In the genomic region with DNA sequence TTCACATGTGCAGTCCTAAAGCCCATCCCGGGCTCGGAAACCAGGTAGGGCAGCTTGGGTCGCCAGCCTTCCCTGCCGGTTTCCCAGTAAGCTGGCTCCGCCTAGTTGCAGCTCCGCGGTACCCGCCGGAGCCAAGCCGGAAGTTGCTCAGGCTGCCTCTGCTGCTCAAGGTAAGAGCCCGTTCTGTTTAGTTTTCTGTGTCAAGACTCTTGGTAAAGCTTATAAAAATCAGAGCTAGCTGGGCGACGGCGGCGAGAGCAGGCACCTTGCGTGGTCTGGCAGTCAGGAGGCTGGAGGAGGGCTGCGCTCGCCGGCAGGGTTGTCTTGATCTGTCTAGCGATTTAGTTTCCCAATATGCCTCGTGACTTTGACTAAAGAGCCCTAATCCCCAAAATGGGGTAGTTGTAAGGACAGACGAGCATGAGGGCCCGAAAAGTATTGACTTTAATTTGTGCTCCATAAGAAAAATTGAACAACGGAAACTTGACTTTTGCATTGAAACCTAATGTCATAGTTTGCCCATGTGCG, we compare ENCODE assay signal across 8 mouse cellular contexts. TPM values are rescaled to one million over a fixed set of nuclear protein-coding genes. Genes with fewer than 3 reads are reported as not detected.
DNase-seq lines count a peak whose midpoint lies in the region; ATAC-seq and TF ChIP-seq lines count a peak whose summit lies in the region.

No protein-coding gene starts in this region.

- peak overlapping the region; percentile 65 to 88 (median 86) for H3K4me3 ChIP-seq in CH12.LX (replicated peaks in 1 of 3; ENCODE audit: low read depth in 2 of 3, low read length in 2 of 3, poor library complexity in 1 of 3)
- peak overlapping the region; percentile 41 for H3K4me3 ChIP-seq in forebrain, embryonic 11.5 days (ENCODE audit: low read depth, low read length)
- peak overlapping the region; percentile 87 for H3K4me3 ChIP-seq in liver, embryonic 16.5 days (ENCODE audit: low read depth, low read length)
- H3K4me3 ChIP-seq in neural tube, embryonic 11.5 days (ENCODE audit: low read depth, low read length), result peak overlapping the region; percentile 48
- H3K4me3 ChIP-seq in stomach, embryonic 15.5 days (replicated peaks), result peak overlapping the region; percentile 64

- in situ Hi-C loops in CH12.LX (cut with MboI; ENCODE audit: low pct_ligation_motif_present, low pct_unique_long_range_greater_than_20kb, low sequenced_read_pairs), result no loop called here

- dilution Hi-C loops in CH12.LX (cut with MboI; ENCODE audit: extremely low pct_ligation_motif_present, extremely low pct_unique_long_range_greater_than_20kb, low sequenced_read_pairs), result no loop called here

- peak; percentile 61 for DNase-seq in CH12.LX (ENCODE audit: extremely low read depth)
- DNase-seq in brain, embryonic 18.5 days (ENCODE audit: low read depth, low spot score), result peak; percentile 8
- peak; percentile 77 for DNase-seq in forebrain, embryonic 11.5 days (ENCODE audit: low spot score)
- DNase-seq in heart, postnatal 10 days, result peak; percentile 68 to 71
- peak; percentile 78 to 87 for DNase-seq in kidney, postnatal 36 days
- peak; percentile 70 for DNase-seq in neural tube, embryonic 11.5 days (ENCODE audit: low spot score)

- H3K4me2 ChIP-seq in CH12.LX (ENCODE audit: insufficient read depth, low read depth, poor library complexity, severe bottlenecking), result peak overlapping the region; percentile 82
- peak overlapping the region; percentile 61 for H3K4me2 ChIP-seq in forebrain, embryonic 11.5 days (ENCODE audit: low read depth, low read length, severe bottlenecking)
- H3K4me2 ChIP-seq in liver, embryonic 16.5 days (ENCODE audit: low read depth, low read length), result peak overlapping the region; percentile 79
- H3K4me2 ChIP-seq in neural tube, embryonic 11.5 days (ENCODE audit: low read depth), result peak overlapping the region; percentile 81
- H3K4me2 ChIP-seq in stomach, embryonic 15.5 days, result peak overlapping the region; percentile 86

- WGBS in forebrain, embryonic 11.5 days, result 4% methylated on average over 25 of the region's 25 CpGs
- under 1% methylated on average over 25 of the region's 25 CpGs for WGBS in liver, embryonic 16.5 days (ENCODE audit: insufficient replicate concordance)
- WGBS in neural tube, embryonic 11.5 days, result 5% methylated on average over 25 of the region's 25 CpGs
- 1% methylated on average over 25 of the region's 25 CpGs for whole genome bisulfite sequencing in stomach, embryonic 15.5 days

- no peaks in the 10 kb centered on the region for H3K9me3 ChIP-seq in CH12.LX (replicated peaks; ENCODE audit: low read length)
- H3K9me3 ChIP-seq in forebrain, embryonic 11.5 days (ENCODE audit: control insufficient read depth, low read length), result no peaks in the 10 kb centered on the region
- no peaks in the 10 kb centered on the region for H3K9me3 ChIP-seq in liver, embryonic 16.5 days (replicated peaks; ENCODE audit: control insufficient read depth, low read length)
- H3K9me3 ChIP-seq in neural tube, embryonic 11.5 days (ENCODE audit: control insufficient read depth, low read length), result no peaks in the 10 kb centered on the region
- no peaks in the 10 kb centered on the region for H3K9me3 ChIP-seq in stomach, embryonic 15.5 days

- H3K36me3 ChIP-seq in CH12.LX (replicated peaks in 1 of 2; ENCODE audit: control insufficient read depth in 1 of 2, insufficient read depth in 1 of 2, low read length in 1 of 2), result peaks cover 3 to 6% of the 10 kb centered on the region in 2 experiments
- no peaks in the 10 kb centered on the region for H3K36me3 ChIP-seq in forebrain, embryonic 11.5 days (ENCODE audit: control insufficient read depth, insufficient read depth, low read length)
- peaks cover 4% of the 10 kb centered on the region for H3K36me3 ChIP-seq in liver, embryonic 16.5 days (ENCODE audit: control insufficient read depth, insufficient read depth)
- H3K36me3 ChIP-seq in neural tube, embryonic 11.5 days (ENCODE audit: control insufficient read depth, insufficient read depth, low read length), result no peaks in the 10 kb centered on the region
- H3K36me3 ChIP-seq in stomach, embryonic 15.5 days, result no peaks in the 10 kb centered on the region

- no peak for TF ChIP-seq EP300 in CH12.LX (IDR thresholded peaks at IDR 0.05; ENCODE audit: low read length)

- TF ChIP-seq POLR2A in CH12.LX (IDR thresholded peaks at IDR 0.05; ENCODE audit: low read depth, low read length), result peak; percentile 79

- H3K79me2 ChIP-seq in CH12.LX (replicated peaks; ENCODE audit: control insufficient read depth, extremely low read depth, insufficient read depth, poor library complexity, severe bottlenecking), result no peaks in the 10 kb centered on the region

- no peak for TF ChIP-seq CTCF in CH12.LX (conservative IDR thresholded peaks at IDR 0.05 in 1 of 2, IDR thresholded peaks at IDR 0.05 in 1 of 2; ENCODE audit: low read depth in 2 of 2, low read length in 2 of 2)

- ATAC-seq in forebrain, embryonic 11.5 days (replicated peaks; ENCODE audit: low FRiP score), result peak; percentile 77
- peak; percentile 49 for ATAC-seq in liver, embryonic 16.5 days (ENCODE audit: low read depth)
- ATAC-seq in neural tube, embryonic 11.5 days (ENCODE audit: insufficient read depth, low FRiP score, low TSS enrichment), result peak; percentile 57
- peak; percentile 75 for ATAC-seq in stomach, embryonic 15.5 days (ENCODE audit: insufficient read depth, low FRiP score, low read depth)

- H3K27ac ChIP-seq in CH12.LX (ENCODE audit: insufficient read depth, low read depth), result no peak overlapping the region
- H3K27ac ChIP-seq in forebrain, embryonic 11.5 days (ENCODE audit: low read depth, low read length), result no peak overlapping the region
- peak overlapping the region; percentile 96 for H3K27ac ChIP-seq in liver, embryonic 16.5 days (ENCODE audit: low read length)
- no peak overlapping the region for H3K27ac ChIP-seq in neural tube, embryonic 11.5 days (ENCODE audit: low read depth, low read length)
- peak overlapping the region; percentile 88 for H3K27ac ChIP-seq in stomach, embryonic 15.5 days

- H3K9ac ChIP-seq in CH12.LX (ENCODE audit: insufficient read depth, low read depth), result peak overlapping the region; percentile 55
- H3K9ac ChIP-seq in forebrain, embryonic 11.5 days (ENCODE audit: low read length), result peak overlapping the region; percentile 68
- peak overlapping the region; percentile 90 for H3K9ac ChIP-seq in liver, embryonic 16.5 days (ENCODE audit: low read depth, low read length)
- H3K9ac ChIP-seq in neural tube, embryonic 11.5 days (ENCODE audit: low read length), result peak overlapping the region; percentile 52
- peak overlapping the region; percentile 43; the same call in 1 of the 2 replicates for H3K9ac ChIP-seq in stomach, embryonic 15.5 days

- H3K4me1 ChIP-seq in CH12.LX (ENCODE audit: control insufficient read depth in 1 of 2, insufficient read depth in 2 of 2), result peaks cover 8 to 42% of the 10 kb centered on the region in 2 experiments
- H3K4me1 ChIP-seq in forebrain, embryonic 11.5 days (replicated peaks; ENCODE audit: control insufficient read depth, insufficient read depth, low read length), result no peaks in the 10 kb centered on the region; the same call in 1 of the 2 replicates
- H3K4me1 ChIP-seq in liver, embryonic 16.5 days (ENCODE audit: control insufficient read depth, low read depth, low read length), result peaks cover 46% of the 10 kb centered on the region
- H3K4me1 ChIP-seq in neural tube, embryonic 11.5 days (ENCODE audit: control insufficient read depth, insufficient read depth, low read length), result no peaks in the 10 kb centered on the region
- H3K4me1 ChIP-seq in stomach, embryonic 15.5 days, result 0 out of 2 replicates have a peak, but pooled peaks cover 3% of the 10 kb centered on the region

- intact Hi-C loops in heart, postnatal 10 days (cut with DNase I), result no loop called here

- no peak for TF ChIP-seq RAD21 in CH12.LX (IDR thresholded peaks at IDR 0.05; ENCODE audit: low read depth, low read length)

- H3K27me3 ChIP-seq in CH12.LX (replicated peaks), result no peaks in the 10 kb centered on the region
- H3K27me3 ChIP-seq in forebrain, embryonic 11.5 days (ENCODE audit: control insufficient read depth, insufficient read depth, low read length), result no peaks in the 10 kb centered on the region
- no peaks in the 10 kb centered on the region for H3K27me3 ChIP-seq in liver, embryonic 16.5 days (ENCODE audit: control insufficient read depth, insufficient read depth, low read depth, low read length)
- H3K27me3 ChIP-seq in neural tube, embryonic 11.5 days (ENCODE audit: control insufficient read depth, insufficient read depth, low read length), result no peaks in the 10 kb centered on the region
- no peaks in the 10 kb centered on the region for H3K27me3 ChIP-seq in stomach, embryonic 15.5 days (replicated peaks)

TF ChIP-seq in CH12.LX, 34 proteins besides CTCF, POLR2A, EP300 and RAD21 (continues in another document):
- TF ChIP-seq MAX (IDR thresholded peaks at IDR 0.05; ENCODE audit: low read length) (peak; percentile 79; the same call in 1 of the 2 replicates), USF1 (IDR thresholded peaks at IDR 0.05; ENCODE audit: low read depth, low read length) (peak; percentile 1; the same call in 1 of the 2 replicates), JUN (IDR thresholded peaks at IDR 0.05; ENCODE audit: insufficient read depth, low read depth, low read length) (no peak), CHD1 (IDR thresholded peaks at IDR 0.05; ENCODE audit: low read depth, low read length) (peak; percentile 28; the same call in 1 of the 2 replicates), E2F4 (IDR thresholded peaks at IDR 0.05; ENCODE audit: insufficient replicate concordance, low read depth, low read length) (no peak), MEF2A (IDR thresholded peaks at IDR 0.05; ENCODE audit: borderline replicate concordance, low read depth, low read length) (no peak)

RNA-seq across cellular contexts. Expression of a gene that starts 2.3 kb away (rescaled TPM):
- 12.3 and 16.5 TPM in 2 replicates for total RNA-seq in CH12.LX (2012; rRNA removed)
- total RNA-seq in CH12.LX (2014; rRNA removed), result 11.0 and 13.1 TPM in 2 replicates
- polyA plus RNA-seq in CH12.LX (2012; ENCODE audit: insufficient read length, low read depth), result 22.5 and 34.9 TPM in 2 replicates
- 11.3 and 12.2 TPM in 2 replicates for polyA plus RNA-seq in forebrain, embryonic 11.5 days (2014; fragmentation: Nextera tagmentation; extraction: Ambion mirVana)
- 1 to 10 TPM; 6.6 to 7.7 TPM for total RNA-seq in heart, postnatal 10 days (2021)
- 44.2 and 51.8 TPM in 2 replicates for polyA plus RNA-seq in liver, embryonic 16.5 days (2015; fragmentation: Nextera tagmentation; extraction: Ambion mirVana)
- 6.6 and 6.9 TPM in 2 replicates for polyA plus RNA-seq in neural tube, embryonic 11.5 days (2014; fragmentation: Nextera tagmentation; extraction: Ambion mirVana)
- 34.5 and 40.5 TPM in 2 replicates for polyA plus RNA-seq in stomach, embryonic 15.5 days (2015; fragmentation: Nextera tagmentation; extraction: Ambion mirVana)

RNA-seq across cellular contexts. Expression of a gene that starts 53.6 kb away (rescaled TPM):
- 3.2 and 4.7 TPM in 2 replicates for total RNA-seq in CH12.LX (2012; rRNA removed)
- total RNA-seq in CH12.LX (2014; rRNA removed), result 5.2 and 5.7 TPM in 2 replicates
- 5.7 and 5.8 TPM in 2 replicates for polyA plus RNA-seq in CH12.LX (2012; ENCODE audit: insufficient read length, low read depth)
- polyA plus RNA-seq in forebrain, embryonic 11.5 days (2014; fragmentation: Nextera tagmentation; extraction: Ambion mirVana), result 14.9 and 17.4 TPM in 2 replicates
- 100 to 1,000 TPM; 144 to 148 TPM for total RNA-seq in heart, postnatal 10 days (2021)
- polyA plus RNA-seq in liver, embryonic 16.5 days (2015; fragmentation: Nextera tagmentation; extraction: Ambion mirVana), result 14.3 and 19.6 TPM in 2 replicates
- polyA plus RNA-seq in neural tube, embryonic 11.5 days (2014; fragmentation: Nextera tagmentation; extraction: Ambion mirVana), result 17.0 and 18.2 TPM in 2 replicates
- polyA plus RNA-seq in stomach, embryonic 15.5 days (2015; fragmentation: Nextera tagmentation; extraction: Ambion mirVana), result 13.8 and 14.0 TPM in 2 replicates

Comparison
In these comparisons a context has a peak if more than half of its experiments do, and no peak if none do; other contexts are left out.
1. DNase-seq: peak in every context shown above with its lines; median percentile 82 in kidney, postnatal 36 days; 77 in forebrain, embryonic 11.5 days; 70 in neural tube, embryonic 11.5 days; 70 in heart, postnatal 10 days; 61 in CH12.LX; 8 in brain, embryonic 18.5 days.
2. H3K27ac ChIP-seq: peak in liver, embryonic 16.5 days (single experiment) and stomach, embryonic 15.5 days (single experiment); none in CH12.LX (single experiment), forebrain, embryonic 11.5 days (single experiment) and neural tube, embryonic 11.5 days (single experiment).
3. Peak in every context shown above with its lines, with median percentiles within 50 percentile points of each other: H3K4me2 ChIP-seq, H3K4me3 ChIP-seq, H3K9ac ChIP-seq and ATAC-seq.